Mouse (Mus musculus): Measurements from ENCODE around the gene Pla1a.
A peak's percentile ranks its signal among the peaks of the same experiment; 100 is the strongest.

Pla1a gene

DNA sequence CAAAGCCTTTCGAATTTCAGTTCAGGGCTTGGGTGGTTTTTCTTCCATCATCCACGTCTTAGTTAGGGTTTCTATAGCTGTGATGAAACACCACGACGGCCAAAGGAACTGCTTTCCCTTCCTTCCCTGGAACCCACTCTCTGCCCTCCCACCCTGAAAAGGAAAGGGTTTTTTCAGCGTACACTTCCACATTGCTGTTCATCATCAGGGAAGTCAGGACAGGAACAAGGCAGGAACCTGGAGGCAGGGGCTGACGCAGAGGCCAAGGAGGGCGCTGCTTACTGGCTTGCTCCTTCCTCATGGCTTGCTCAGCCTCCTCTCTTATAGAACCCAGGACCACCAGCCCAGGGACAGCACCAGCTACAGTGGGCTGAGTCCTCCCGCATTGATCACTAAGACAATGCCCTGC is 56.1 kb downstream of the Pla1a start:
- H3K36me3 ChIP-seq (ENCODE audit: control insufficient read depth, insufficient read depth, low read length, poor library complexity, severe bottlenecking) = no peaks in the 10 kb centered on the region
- DNase-seq (ENCODE audit: low read depth, low spot score) = no peak

GRCm38 (mm10) chr16:38376163-38376840 is 56.6 kb downstream of the Pla1a start:
- Histone ChIP-seq H3K27me3 (ENCODE audit: control insufficient read depth, insufficient read depth, low read length, poor library complexity, severe bottlenecking) (no peaks in the 10 kb centered on the region), H3K36me3 (ENCODE audit: control insufficient read depth, insufficient read depth, low read length, poor library complexity, severe bottlenecking) (no peaks in the 10 kb centered on the region)
- DNase-seq (ENCODE audit: low read depth, low spot score) = peak; percentile 66

More for the DNA sequence above, 56.1 kb downstream of the Pla1a start:
- H3K27me3 ChIP-seq (ENCODE audit: control insufficient read depth, insufficient read depth, low read length, poor library complexity, severe bottlenecking) = no peaks in the 10 kb centered on the region

- H3K36me3 ChIP-seq (ENCODE audit: control insufficient read depth, insufficient read depth, low read length, poor library complexity, severe bottlenecking) = no peaks in the 10 kb centered on the region
- no peak for DNase-seq (ENCODE audit: low read depth, low spot score)
- H3K27me3 ChIP-seq (ENCODE audit: control insufficient read depth, insufficient read depth, low read length, poor library complexity, severe bottlenecking) = no peaks in the 10 kb centered on the region
Measured at GRCm38 (mm10) chr16:38375182-38375581, 57.8 kb downstream of the Pla1a start.

DNA sequence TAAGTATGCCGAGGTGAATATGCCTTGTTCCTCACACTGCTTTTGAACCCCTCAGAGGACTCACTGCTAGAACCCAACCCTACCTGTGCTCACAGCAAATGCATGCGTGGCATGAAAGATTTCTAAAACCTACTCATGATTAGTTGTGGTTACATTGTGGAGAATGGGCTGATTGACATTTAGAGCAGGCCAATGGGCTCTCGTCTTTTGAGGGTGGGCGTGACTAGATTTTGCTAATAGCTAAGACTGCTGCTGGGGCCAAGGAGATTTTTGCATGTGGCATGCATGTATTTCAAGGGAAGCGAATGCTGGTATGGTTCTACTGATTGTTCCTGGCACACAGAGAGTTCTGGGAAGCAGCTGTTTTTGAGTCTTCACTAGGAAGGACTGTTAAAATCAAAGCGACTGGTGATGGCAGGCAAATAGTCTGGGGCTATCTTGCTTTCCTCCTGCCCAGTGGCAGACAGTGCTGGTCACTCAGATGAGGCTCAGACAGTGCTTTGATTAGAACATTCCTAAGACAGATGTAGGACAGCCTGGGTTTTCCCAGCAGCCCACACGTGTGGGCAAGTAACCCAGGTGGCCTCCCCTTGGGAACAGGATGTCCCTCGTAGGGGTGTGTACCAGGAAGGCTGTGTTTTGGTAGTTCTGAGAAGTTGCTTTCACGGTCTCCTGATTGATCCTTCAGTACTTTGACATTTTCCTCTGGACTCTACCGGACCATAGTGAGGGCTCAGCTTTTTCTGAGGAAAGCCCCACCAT is 58.4 kb downstream of the Pla1a start:
- Histone ChIP-seq H3K36me3 (ENCODE audit: control insufficient read depth, insufficient read depth, low read length, poor library complexity, severe bottlenecking) (no peaks in the 10 kb centered on the region), H3K27me3 (ENCODE audit: control insufficient read depth, insufficient read depth, low read length, poor library complexity, severe bottlenecking) (no peaks in the 10 kb centered on the region)
- DNase-seq (ENCODE audit: low read depth, low spot score) = peak; percentile 36

GRCm38 (mm10) chr16:38373941-38374340 is 59.0 kb downstream of the Pla1a start:
- DNase-seq (ENCODE audit: low read depth, low spot score) = no peak
- H3K27me3 ChIP-seq (ENCODE audit: control insufficient read depth, insufficient read depth, low read length, poor library complexity, severe bottlenecking) = no peaks in the 10 kb centered on the region
- H3K36me3 ChIP-seq (ENCODE audit: control insufficient read depth, insufficient read depth, low read length, poor library complexity, severe bottlenecking) = no peaks in the 10 kb centered on the region

- no peaks in the 10 kb centered on the region for H3K27me3 ChIP-seq (ENCODE audit: control insufficient read depth, insufficient read depth, low read length, poor library complexity, severe bottlenecking)
- DNase-seq (ENCODE audit: low read depth, low spot score) = no peak
- no peaks in the 10 kb centered on the region for H3K36me3 ChIP-seq (ENCODE audit: control insufficient read depth, insufficient read depth, low read length, poor library complexity, severe bottlenecking)
Measured at GRCm38 (mm10) chr16:38373439-38373838, 59.5 kb downstream of the Pla1a start.

GRCm38 (mm10) chr16:38372876-38373275 is 60.1 kb downstream of the Pla1a start:
- Histone ChIP-seq H3K27me3 (ENCODE audit: control insufficient read depth, insufficient read depth, low read length, poor library complexity, severe bottlenecking) (no peaks in the 10 kb centered on the region), H3K36me3 (ENCODE audit: control insufficient read depth, insufficient read depth, low read length, poor library complexity, severe bottlenecking) (no peaks in the 10 kb centered on the region)
- DNase-seq (ENCODE audit: low read depth, low spot score) = no peak

GRCm38 (mm10) chr16:38371705-38372296 is 61.1 kb downstream of the Pla1a start:
- no peaks in the 10 kb centered on the region for H3K27me3 ChIP-seq (ENCODE audit: control insufficient read depth, insufficient read depth, low read length, poor library complexity, severe bottlenecking)
- no peak for DNase-seq (ENCODE audit: low read depth, low spot score)
- H3K36me3 ChIP-seq (ENCODE audit: control insufficient read depth, insufficient read depth, low read length, poor library complexity, severe bottlenecking) = no peaks in the 10 kb centered on the region

GRCm38 (mm10) chr16:38370633-38371374 is 62.1 kb downstream of the Pla1a start:
- no peak for DNase-seq (ENCODE audit: low read depth, low spot score)
- Histone ChIP-seq H3K27me3 (ENCODE audit: control insufficient read depth, insufficient read depth, low read length, poor library complexity, severe bottlenecking) (no peaks in the 10 kb centered on the region), H3K36me3 (ENCODE audit: control insufficient read depth, insufficient read depth, low read length, poor library complexity, severe bottlenecking) (no peaks in the 10 kb centered on the region)

GRCm38 (mm10) chr16:38369992-38370484 is 62.9 kb downstream of the Pla1a start:
- H3K27me3 ChIP-seq (ENCODE audit: control insufficient read depth, insufficient read depth, low read length, poor library complexity, severe bottlenecking) = no peaks in the 10 kb centered on the region
- no peaks in the 10 kb centered on the region for H3K36me3 ChIP-seq (ENCODE audit: control insufficient read depth, insufficient read depth, low read length, poor library complexity, severe bottlenecking)

DNA sequence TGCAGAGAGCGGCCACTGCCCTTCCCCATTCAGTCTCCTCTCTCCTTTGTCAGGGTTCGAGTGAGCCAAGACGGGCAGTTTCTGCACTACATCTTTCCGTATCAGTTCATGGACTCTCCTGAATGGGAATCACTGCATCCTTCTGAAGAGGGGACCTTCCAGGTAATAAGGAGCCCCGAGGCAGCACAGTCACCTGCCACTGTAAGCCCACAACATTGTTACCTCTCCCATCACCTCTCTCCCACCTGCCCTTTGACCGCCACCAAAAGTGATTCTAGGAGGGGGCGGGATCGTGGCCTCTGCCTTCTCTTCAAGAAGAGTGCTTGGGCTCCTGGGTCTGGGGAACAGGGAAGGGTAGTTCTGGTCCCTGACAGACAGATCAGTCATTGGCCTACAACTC is 63.5 kb downstream of the Pla1a start:
- no peak for DNase-seq (ENCODE audit: low read depth, low spot score)
- Histone ChIP-seq H3K27me3 (ENCODE audit: control insufficient read depth, insufficient read depth, low read length, poor library complexity, severe bottlenecking) (no peaks in the 10 kb centered on the region), H3K36me3 (ENCODE audit: control insufficient read depth, insufficient read depth, low read length, poor library complexity, severe bottlenecking) (no peaks in the 10 kb centered on the region)

More at GRCm38 (mm10) chr16:38369992-38370484, 62.9 kb downstream of the Pla1a start:
- DNase-seq (ENCODE audit: low read depth, low spot score) = no peak

DNA sequence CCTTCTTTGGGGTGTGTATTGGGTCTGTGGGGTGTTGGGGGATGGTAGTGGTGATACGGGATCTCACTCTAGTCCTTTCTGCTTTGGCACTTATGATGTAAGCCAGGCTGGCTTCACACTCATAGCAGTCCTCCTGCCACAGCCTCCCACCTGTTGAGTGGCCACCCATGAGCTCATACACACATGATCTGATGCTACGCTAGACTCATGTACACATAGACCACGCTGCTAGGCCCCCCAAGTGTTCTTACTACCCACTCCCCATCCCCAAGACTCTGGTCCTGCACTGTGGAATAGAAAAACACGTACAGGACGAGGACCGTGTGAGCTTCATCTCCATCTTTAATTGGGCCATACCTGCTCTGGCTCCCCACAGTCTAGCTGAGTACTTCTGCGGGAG is 63.9 kb downstream of the Pla1a start:
- Histone ChIP-seq H3K36me3 (ENCODE audit: control insufficient read depth, insufficient read depth, low read length, poor library complexity, severe bottlenecking) (no peaks in the 10 kb centered on the region), H3K27me3 (ENCODE audit: control insufficient read depth, insufficient read depth, low read length, poor library complexity, severe bottlenecking) (no peaks in the 10 kb centered on the region)
- no peak for DNase-seq (ENCODE audit: low read depth, low spot score)

DNA sequence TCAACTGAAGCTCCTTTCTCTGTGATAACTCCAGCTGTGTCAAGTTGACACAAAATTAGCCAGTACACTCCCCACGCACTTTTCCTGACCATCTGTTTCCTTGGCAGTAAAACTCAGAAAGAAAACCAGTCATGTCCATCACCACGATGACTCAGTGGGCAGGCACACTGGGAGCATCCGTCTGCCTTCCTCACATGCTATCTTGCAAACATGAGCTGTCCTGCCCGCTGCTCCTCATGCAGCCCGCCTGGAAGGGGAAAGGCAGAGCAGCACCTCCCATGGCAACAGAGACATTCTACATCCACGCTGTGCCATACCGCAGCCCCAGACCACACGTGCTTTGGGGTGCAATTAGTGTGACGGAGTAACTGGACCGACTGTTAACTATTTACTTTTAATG is 64.6 kb downstream of the Pla1a start:
- DNase-seq (ENCODE audit: low read depth, low spot score) = no peak
- Histone ChIP-seq H3K27me3 (ENCODE audit: control insufficient read depth, insufficient read depth, low read length, poor library complexity, severe bottlenecking) (no peaks in the 10 kb centered on the region), H3K36me3 (ENCODE audit: control insufficient read depth, insufficient read depth, low read length, poor library complexity, severe bottlenecking) (no peaks in the 10 kb centered on the region)

DNA sequence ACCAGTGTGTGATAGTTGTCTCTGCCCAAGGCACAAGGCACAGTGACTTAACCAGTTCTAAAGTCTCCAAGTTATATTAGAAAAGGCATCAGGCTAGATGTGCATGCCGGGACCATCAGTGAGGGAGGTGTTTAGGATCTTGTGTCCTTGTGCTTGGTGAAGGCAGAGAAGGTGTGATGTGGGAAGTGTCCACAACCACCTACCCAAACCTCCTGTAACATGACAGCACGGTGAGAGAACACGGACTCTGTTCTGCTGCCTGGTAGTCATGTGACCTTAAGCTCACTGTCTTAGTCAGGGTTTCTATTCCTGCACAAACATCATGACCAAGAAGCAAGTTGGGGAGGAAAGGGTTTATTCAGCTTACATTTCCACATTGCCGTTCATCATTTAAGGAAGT is 66.7 kb downstream of the Pla1a start:
- H3K36me3 ChIP-seq (ENCODE audit: control insufficient read depth, insufficient read depth, low read length, poor library complexity, severe bottlenecking) = no peaks in the 10 kb centered on the region
- no peaks in the 10 kb centered on the region for H3K27me3 ChIP-seq (ENCODE audit: control insufficient read depth, insufficient read depth, low read length, poor library complexity, severe bottlenecking)
- DNase-seq (ENCODE audit: low read depth, low spot score) = no peak

Measured in splenic B cell, adult 2 months (primary cell).